Mouse (Mus musculus): ENCODE results near the gene Gm15091.

The Gm15091 gene

DNA sequence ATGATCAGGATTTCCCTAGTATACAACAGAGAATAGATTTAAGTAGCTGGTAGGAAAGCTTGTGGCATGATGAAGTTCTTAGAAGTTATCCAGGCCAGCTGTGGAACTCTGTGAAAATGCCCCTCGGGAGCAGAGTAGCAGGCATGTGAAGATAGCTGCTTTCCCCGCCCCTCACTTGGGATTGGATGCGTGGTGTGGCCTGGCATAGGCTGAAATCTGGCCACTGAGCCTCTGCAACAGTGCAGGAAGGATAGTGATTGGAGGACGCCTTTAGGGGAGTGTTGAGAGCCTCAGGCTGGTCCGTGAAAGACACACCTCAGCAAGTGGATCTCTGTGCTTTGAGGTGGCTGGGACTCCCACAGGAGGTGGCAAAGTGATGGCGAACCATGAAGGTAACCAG lies at the start of gene Gm15091:
Gene Gm15091, plus strand, starts transcription at position 301 of the 400 bp plus-strand sequence.
- in situ Hi-C loops (cut with MboI, MseI) = loop anchor here (25.0 kb wide), 1 partner anchor 1754 kb away; the partner anchor contains the start of gene Gm15107
